Mouse (Mus musculus): ENCODE results near the gene Tmem164.

- no peak for TF ChIP-seq CTCF (IDR thresholded peaks at IDR 0.05; ENCODE audit: insufficient read depth, low read length)
- TF ChIP-seq POLR2A (IDR thresholded peaks at IDR 0.05; ENCODE audit: borderline replicate concordance, extremely low read depth, low read depth, low read length) = no peak
These were observed 151.0 kb downstream of the Tmem164 start for GRCm38 (mm10) chrX:142832221-142832620.
